Mouse (Mus musculus) liver, embryonic 13.5 days (tissue): ENCODE measurements around the gene Prr18. TPM values are rescaled to one million over a fixed set of nuclear protein-coding genes. Genes with fewer than 3 reads are reported as not detected.

Experiments used
- ATAC-seq: fragments of 200-750 bp; cut with Nextera tagmentation; 2 replicates; pipeline ENCODE4 v1.8.0; 2017; ENCODE audit warnings: low read depth, mild to moderate bottlenecking, moderate number of reproducible peaks, moderate library complexity
- DNase-seq: peaks from one replicate; pipeline ENCODE4 v3.0.0; 2022
- H3K27ac ChIP-seq: fragments of 300-500 bp; sonication (generic); 2 replicates; pipeline ENCODE4 v1.5.1; 2015; ENCODE audit warnings: moderate library complexity, mild to moderate bottlenecking, inconsistent platforms
- H3K27me3 ChIP-seq: fragments of 300-500 bp; sonication (generic); 2 replicates; pipeline ENCODE4 v1.6.1; 2015; ENCODE audit warnings: mild to moderate bottlenecking, inconsistent platforms
- H3K36me3 ChIP-seq: fragments of 300-500 bp; sonication (generic); 2 replicates; pipeline ENCODE4 v1.6.1; 2015; ENCODE audit warnings: mild to moderate bottlenecking, inconsistent platforms
- H3K4me1 ChIP-seq: fragments of 300-500 bp; sonication (generic); replicated peaks from 2 replicates; pipeline ENCODE4 v1.6.1; 2015; ENCODE audit warnings: inconsistent platforms
- H3K4me2 ChIP-seq: fragments of 300-500 bp; sonication (generic); 2 replicates; pipeline ENCODE4 v1.6.1; 2015; ENCODE audit warnings: inconsistent platforms, mild to moderate bottlenecking, moderate library complexity
- H3K4me3 ChIP-seq: fragments of 300-500 bp; sonication (generic); replicated peaks from 2 replicates; pipeline ENCODE4 v1.5.1; 2015; ENCODE audit warnings: mild to moderate bottlenecking, inconsistent platforms
- H3K9ac ChIP-seq: fragments of 300-500 bp; sonication (generic); 2 replicates; pipeline ENCODE4 v1.6.1; 2015; ENCODE audit warnings: mild to moderate bottlenecking, inconsistent platforms
- H3K9me3 ChIP-seq: fragments of 300-500 bp; sonication (generic); replicated peaks from 2 replicates; pipeline ENCODE4 v1.6.1; 2016; ENCODE audit warnings: inconsistent platforms
- WGBS: fragments of 180-500 bp; shearing (Covaris S2); methylation state at CpG from one replicate; pipeline ENCODE4 v1.1.7; 2015; ENCODE audit not compliant: insufficient replicate concordance; 5-methylcytosine and 5-hydroxymethylcytosine counted together
- polyA plus RNA-seq: library from polyadenylated mRNA; unstranded; fragments of >200 nt; fragmentation: Nextera tagmentation; extraction: Ambion mirVana; gene quantifications from 2 replicates; pipeline ENCODE4 v1.2.1, GENCODE M21; 2015

Prr18 gene
- polyA plus RNA-seq, 1 experiment from 2014 or later = 0.09 TPM

- ATAC-seq = no peak
- H3K9me3 ChIP-seq = no peaks in the 10 kb centered on the region
- H3K9ac ChIP-seq = no peak overlapping the region
- H3K4me2 ChIP-seq = no peak overlapping the region
- no peak overlapping the region for H3K4me3 ChIP-seq
- no peaks in the 10 kb centered on the region for H3K36me3 ChIP-seq
- peaks cover 9% of the 10 kb centered on the region for H3K4me1 ChIP-seq
- DNase-seq = no peak
- peaks cover 14% of the 10 kb centered on the region for H3K27me3 ChIP-seq
- H3K27ac ChIP-seq = no peak overlapping the region
- WGBS = 47% methylated on average over 8 of the region's 8 CpGs
Measured at GRCm38 (mm10) chr17:8368570-8368969, 31.3 kb downstream of the Prr18 start.

- ATAC-seq = no peak
- Histone ChIP-seq H3K4me2 (no peak overlapping the region), H3K9me3 (no peaks in the 10 kb centered on the region), H3K4me3 (no peak overlapping the region), H3K27me3 (peaks cover 10% of the 10 kb centered on the region), H3K27ac (no peak overlapping the region), H3K4me1 (peaks cover 9% of the 10 kb centered on the region), H3K36me3 (no peaks in the 10 kb centered on the region), H3K9ac (no peak overlapping the region)
- no peak for DNase-seq
- WGBS = 55% methylated on average over 2 of the region's 2 CpGs
Measured at GRCm38 (mm10) chr17:8369171-8369570, 31.9 kb downstream of the Prr18 start.

GRCm38 (mm10) chr17:8370634-8371229 lies 33.5 kb downstream of the Prr18 start:
- H3K4me2 ChIP-seq = no peak overlapping the region
- no peak for ATAC-seq
- 39% methylated on average over 13 of the region's 13 CpGs for WGBS
- no peak overlapping the region for H3K27ac ChIP-seq
- H3K4me1 ChIP-seq = peaks cover 9% of the 10 kb centered on the region
- no peaks in the 10 kb centered on the region for H3K36me3 ChIP-seq
- no peak overlapping the region for H3K4me3 ChIP-seq
- peaks cover 7% of the 10 kb centered on the region for H3K27me3 ChIP-seq
- no peaks in the 10 kb centered on the region for H3K9me3 ChIP-seq
- H3K9ac ChIP-seq = no peak overlapping the region
- no peak for DNase-seq

- Histone ChIP-seq H3K9ac (no peak overlapping the region), H3K27ac (0 out of 2 replicates have a peak overlapping the region, but pooled peaks have one; percentile 4)
Measured at GRCm38 (mm10) chr17:8371834-8372233, 34.6 kb downstream of the Prr18 start.

GRCm38 (mm10) chr17:8372286-8373046 lies 35.2 kb downstream of the Prr18 start:
- Histone ChIP-seq H3K4me3 (peak overlapping the region; percentile 33), H3K9me3 (no peaks in the 10 kb centered on the region), H3K4me2 (peak overlapping the region; percentile 60), H3K27me3 (peaks cover 7% of the 10 kb centered on the region), H3K27ac (0 out of 2 replicates have a peak overlapping the region, but pooled peaks have one; percentile 4), H3K4me1 (peaks cover 9% of the 10 kb centered on the region), H3K9ac (0 out of 2 replicates have a peak overlapping the region, but pooled peaks have one; percentile 28), H3K36me3 (no peaks in the 10 kb centered on the region)
- WGBS = 2% methylated on average over 18 of the region's 18 CpGs
- DNase-seq = peak; percentile 53
- ATAC-seq = peak; percentile 37; the same call in 1 of the 2 replicates

More at GRCm38 (mm10) chr17:8371834-8372233, 34.6 kb downstream of the Prr18 start:
- peak; percentile 69 for ATAC-seq
- H3K4me1 ChIP-seq = peaks cover 9% of the 10 kb centered on the region
- peak; percentile 42 for DNase-seq
- peak overlapping the region; percentile 60 for H3K4me2 ChIP-seq
- H3K9me3 ChIP-seq = no peaks in the 10 kb centered on the region
- 2% methylated on average over 7 of the region's 7 CpGs for WGBS
- H3K36me3 ChIP-seq = no peaks in the 10 kb centered on the region
- H3K4me3 ChIP-seq = peak overlapping the region; percentile 33
- peaks cover 7% of the 10 kb centered on the region for H3K27me3 ChIP-seq

GRCm38 (mm10) chr17:8377298-8377697 lies 40.0 kb downstream of the Prr18 start:
- H3K27ac ChIP-seq = no peak overlapping the region
- no peaks in the 10 kb centered on the region for H3K36me3 ChIP-seq
- ATAC-seq (no peak), DNase-seq (no peak)
- H3K4me1 ChIP-seq = peaks cover under 1% of the 10 kb centered on the region
- 25% methylated on average over 5 of the region's 5 CpGs for WGBS
- H3K4me3 ChIP-seq = no peak overlapping the region
- no peaks in the 10 kb centered on the region for H3K27me3 ChIP-seq
- no peaks in the 10 kb centered on the region for H3K9me3 ChIP-seq
- no peak overlapping the region for H3K9ac ChIP-seq
- no peak overlapping the region for H3K4me2 ChIP-seq

GRCm38 (mm10) chr17:8385441-8385840 lies 48.2 kb downstream of the Prr18 start:
- H3K9ac ChIP-seq = no peak overlapping the region
- H3K36me3 ChIP-seq = no peaks in the 10 kb centered on the region
- WGBS = 73% methylated on average over 2 of the region's 2 CpGs
- peaks cover 29% of the 10 kb centered on the region for H3K27me3 ChIP-seq
- DNase-seq = no peak
- H3K4me2 ChIP-seq = no peak overlapping the region
- no peaks in the 10 kb centered on the region for H3K9me3 ChIP-seq
- ATAC-seq = no peak
- no peak overlapping the region for H3K27ac ChIP-seq
- no peaks in the 10 kb centered on the region for H3K4me1 ChIP-seq
- H3K4me3 ChIP-seq = no peak overlapping the region

GRCm38 (mm10) chr17:8388463-8388862 lies 51.2 kb downstream of the Prr18 start:
- no peak overlapping the region for H3K4me2 ChIP-seq
- DNase-seq = no peak
- no peak overlapping the region for H3K27ac ChIP-seq
- H3K27me3 ChIP-seq = peaks cover 44% of the 10 kb centered on the region
- no peaks in the 10 kb centered on the region for H3K36me3 ChIP-seq
- H3K4me3 ChIP-seq = no peak overlapping the region
- WGBS = 2% methylated on average over 13 of the region's 13 CpGs
- no peaks in the 10 kb centered on the region for H3K4me1 ChIP-seq
- H3K9ac ChIP-seq = no peak overlapping the region
- no peaks in the 10 kb centered on the region for H3K9me3 ChIP-seq
- no peak for ATAC-seq

GRCm38 (mm10) chr17:8388990-8389789 lies 51.9 kb downstream of the Prr18 start:
- H3K4me1 ChIP-seq = no peaks in the 10 kb centered on the region
- H3K9ac ChIP-seq = no peak overlapping the region
- DNase-seq (no peak), ATAC-seq (no peak)
- H3K4me3 ChIP-seq = no peak overlapping the region
- H3K27me3 ChIP-seq = peaks cover 44% of the 10 kb centered on the region
- no peaks in the 10 kb centered on the region for H3K9me3 ChIP-seq
- no peak overlapping the region for H3K27ac ChIP-seq
- H3K36me3 ChIP-seq = no peaks in the 10 kb centered on the region
- 1% methylated on average over 28 of the region's 28 CpGs for WGBS
- H3K4me2 ChIP-seq = no peak overlapping the region

GRCm38 (mm10) chr17:8389790-8390095 lies 52.5 kb downstream of the Prr18 start:
- Histone ChIP-seq H3K27me3 (peaks cover 44% of the 10 kb centered on the region), H3K9me3 (no peaks in the 10 kb centered on the region), H3K4me2 (no peak overlapping the region), H3K27ac (no peak overlapping the region), H3K36me3 (no peaks in the 10 kb centered on the region), H3K4me1 (no peaks in the 10 kb centered on the region), H3K9ac (no peak overlapping the region), H3K4me3 (no peak overlapping the region)
- DNase-seq (no peak), ATAC-seq (no peak)
- WGBS = 6% methylated on average over 10 of the region's 10 CpGs

- Histone ChIP-seq H3K4me2 (no peak overlapping the region), H3K4me1 (no peaks in the 10 kb centered on the region), H3K9me3 (no peaks in the 10 kb centered on the region), H3K4me3 (no peak overlapping the region), H3K36me3 (no peaks in the 10 kb centered on the region), H3K9ac (no peak overlapping the region), H3K27me3 (peaks cover 44% of the 10 kb centered on the region), H3K27ac (no peak overlapping the region)
- ATAC-seq = no peak
- DNase-seq = no peak
- 40% methylated on average over 4 of the region's 4 CpGs for WGBS
Measured at GRCm38 (mm10) chr17:8390487-8390886, 53.2 kb downstream of the Prr18 start.
